Mouse (Mus musculus) left cerebral cortex, postnatal 25 days (tissue): ENCODE measurements at regions not wholly inside any gene's neighbourhood (a gene's known extent, or its start where the extent isn't known, plus 50 kb on each side); places are given as distances from the start of the nearest gene placed in this dataset.
A peak's percentile ranks its signal among the peaks of the same experiment; 100 is the strongest.

Experiments
- DNase-seq, 2 experiments: peaks; one replicate each; pipeline ENCODE4 v3.0.0; 2022; ENCODE audit warnings: low spot score in 2 of 2, mixed read lengths in 1 of 2
- intact Hi-C: fragments of 180-260 bp; cut with DNase I; formaldehyde crosslinking; loops from one replicate; pipeline ENCODE4 v1.15.1; 2025

DNA sequence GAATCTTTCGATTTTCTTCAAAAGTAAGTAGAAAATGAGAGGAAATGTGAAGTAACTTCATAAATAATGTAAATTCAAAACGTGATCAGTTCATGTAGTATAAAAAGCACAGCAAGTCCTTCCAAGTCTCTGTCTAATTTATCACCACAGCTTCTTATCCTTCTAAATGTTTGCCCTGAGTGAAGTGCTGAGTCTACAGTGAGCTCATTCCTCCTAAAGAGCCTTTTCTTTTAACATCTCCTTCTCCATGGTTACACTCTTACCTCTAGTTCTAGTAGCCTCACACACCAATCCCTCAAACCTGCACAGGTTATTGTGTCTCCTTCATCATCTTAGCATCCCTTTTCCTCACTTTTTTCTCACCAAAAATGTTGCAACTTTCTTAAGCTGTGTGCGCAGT, 375.5 kb downstream of the Pros1 start:
- no peak for DNase-seq
- intact Hi-C loops: no loop called here

GRCm38 (mm10) chr16:63270173-63270572, 416.1 kb downstream of the Pros1 start:
- intact Hi-C loops: no loop called here
- no peak for DNase-seq

GRCm38 (mm10) chr16:63277556-63277955, 423.4 kb downstream of the Pros1 start:
- no peak for DNase-seq
- intact Hi-C loops: no loop called here

DNA sequence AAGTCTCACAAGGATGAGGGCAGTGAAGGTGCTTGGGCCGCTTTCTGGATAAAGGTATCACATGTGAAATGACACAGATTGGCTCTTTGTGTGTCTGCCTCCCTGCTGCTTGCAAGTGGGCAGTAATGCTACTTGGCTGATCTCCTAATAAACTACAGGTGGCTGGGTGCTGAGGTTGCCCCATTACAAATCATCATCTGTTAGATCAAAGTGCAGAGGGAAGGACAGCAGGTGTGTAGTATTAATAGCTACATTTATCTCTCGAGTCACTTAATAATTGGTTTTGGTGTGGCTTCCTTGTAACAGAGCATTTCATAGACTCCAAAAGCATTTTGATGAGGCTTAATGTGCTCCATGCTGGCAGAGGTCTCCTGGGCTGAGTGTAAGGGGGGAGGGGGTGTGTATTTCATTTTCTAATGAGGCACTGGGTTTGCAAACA, 424.2 kb downstream of the Pros1 start:
- DNase-seq: no peak
- intact Hi-C loops: no loop called here

DNA sequence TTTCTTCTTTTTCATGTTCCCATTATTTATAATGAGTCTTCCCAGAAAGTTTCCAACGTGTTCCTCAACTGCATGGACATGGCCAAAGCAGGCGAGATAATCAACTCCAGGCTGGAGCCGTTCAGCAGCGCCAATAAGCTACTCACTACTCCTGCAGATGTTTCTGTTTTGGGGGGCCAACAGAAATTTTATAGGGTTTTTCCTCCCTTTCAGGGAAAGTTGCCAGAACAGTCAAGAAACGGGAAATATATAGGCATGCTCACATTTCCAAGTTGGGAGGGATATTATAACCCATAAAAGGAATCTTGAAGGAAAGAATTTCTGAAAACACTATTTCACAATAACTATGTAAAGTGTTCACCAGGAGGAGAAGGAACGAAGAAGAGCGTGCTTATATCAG, 433.5 kb downstream of the Pros1 start:
- DNase-seq: no peak
- intact Hi-C loops: no loop called here

DNA sequence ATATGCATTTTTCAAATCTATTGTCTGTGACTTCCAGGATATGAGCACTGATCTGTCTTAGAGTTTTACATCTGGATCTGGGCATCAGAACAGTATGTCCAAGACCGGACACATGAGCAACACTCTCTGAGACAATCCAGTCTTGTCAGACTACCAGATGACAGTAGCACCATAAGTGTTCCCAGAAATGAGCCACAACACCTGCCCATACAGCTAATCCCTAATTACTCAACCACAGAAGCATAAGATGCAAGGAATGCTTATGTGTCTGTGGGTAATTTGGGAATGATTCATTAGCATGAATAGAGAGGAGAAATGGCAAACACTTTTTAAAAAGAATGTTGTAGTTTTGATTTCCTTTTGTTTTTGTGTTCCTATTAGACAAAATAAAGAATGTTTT, 457.6 kb downstream of the Pros1 start:
- intact Hi-C loops: no loop called here
- DNase-seq: no peak

DNA sequence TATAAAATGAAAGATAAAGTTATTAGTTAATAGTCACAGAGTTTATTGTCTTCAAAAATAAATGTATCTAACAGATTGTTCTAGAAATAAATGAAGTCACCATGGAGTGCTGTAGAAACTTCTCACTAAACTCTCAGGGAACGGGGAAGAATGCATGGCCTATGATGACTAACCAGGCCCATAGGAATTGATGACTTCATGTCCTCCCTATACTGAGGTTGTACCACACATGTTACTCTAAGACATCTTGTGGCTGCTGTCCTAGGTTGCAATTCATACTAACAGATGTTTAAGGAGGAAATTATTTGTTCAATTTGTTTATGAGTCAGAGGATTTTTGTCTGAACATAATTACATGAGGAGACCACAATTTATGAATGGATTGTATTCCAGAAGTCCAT, 459.4 kb downstream of the Pros1 start:
- no peak for DNase-seq
- intact Hi-C loops: no loop called here

- peak in 1 of 2 experiments; percentile 12 for DNase-seq
- intact Hi-C loops: no loop called here
These were observed 465.5 kb downstream of the Pros1 start for GRCm38 (mm10) chr16:63319602-63320001.

- intact Hi-C loops: no loop called here
- no peak for DNase-seq
These were observed 497.5 kb downstream of the Pros1 start for GRCm38 (mm10) chr16:63351511-63352125.

DNA sequence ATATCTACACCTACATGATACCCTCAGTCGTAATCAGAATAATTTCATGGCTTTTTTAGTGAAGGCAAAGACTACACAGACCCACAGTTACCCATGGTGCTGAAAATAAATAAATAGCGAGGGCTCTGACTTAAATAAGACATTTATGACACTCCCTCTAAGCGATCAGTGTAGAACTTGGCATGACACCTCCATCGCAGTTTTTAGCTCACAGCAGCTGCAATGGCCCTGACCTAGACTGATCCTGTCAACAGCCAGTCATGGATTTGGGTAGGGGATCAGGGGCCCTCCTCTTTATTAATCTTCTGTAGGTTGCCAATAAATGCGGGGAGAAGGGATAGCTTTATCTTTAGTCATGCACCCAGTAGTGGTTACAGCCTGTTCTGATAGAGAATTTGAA, 494.1 kb downstream of the Epha3 start:
- no peak for DNase-seq
- intact Hi-C loops: no loop called here

- intact Hi-C loops: no loop called here
- DNase-seq: no peak
These were observed 492.7 kb downstream of the Epha3 start for GRCm38 (mm10) chr16:63371275-63371674.

- intact Hi-C loops: no loop called here
- peak in 1 of 2 experiments; percentile 3 for DNase-seq
These were observed 459.0 kb downstream of the Epha3 start for GRCm38 (mm10) chr16:63404976-63405375.

- no peak for DNase-seq
- intact Hi-C loops: no loop called here
These were observed 451.3 kb downstream of the Epha3 start for GRCm38 (mm10) chr16:63412656-63413055.

GRCm38 (mm10) chr16:63452301-63452700, 411.7 kb downstream of the Epha3 start:
- intact Hi-C loops: no loop called here
- DNase-seq: no peak

DNA sequence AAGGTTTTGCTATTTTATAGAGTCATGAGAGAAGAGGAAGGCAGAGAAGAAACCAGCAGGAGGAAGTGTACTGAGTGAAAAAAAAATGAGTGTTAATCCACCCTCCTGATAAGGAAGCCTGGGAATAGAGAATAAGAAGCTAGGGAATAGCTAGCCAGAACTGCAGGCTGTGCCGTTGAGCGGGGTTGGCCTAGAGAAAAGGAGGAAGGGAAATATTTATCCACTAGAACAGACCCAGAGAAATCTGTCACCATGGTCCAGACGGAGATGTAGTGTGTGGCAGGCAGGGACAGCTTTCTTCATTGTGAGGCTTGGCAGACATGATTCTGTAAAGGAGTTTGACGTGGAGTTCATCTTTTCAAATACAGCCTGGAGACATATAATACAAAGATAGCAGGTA, 397.4 kb downstream of the Epha3 start:
- intact Hi-C loops: no loop called here
- no peak for DNase-seq

DNA sequence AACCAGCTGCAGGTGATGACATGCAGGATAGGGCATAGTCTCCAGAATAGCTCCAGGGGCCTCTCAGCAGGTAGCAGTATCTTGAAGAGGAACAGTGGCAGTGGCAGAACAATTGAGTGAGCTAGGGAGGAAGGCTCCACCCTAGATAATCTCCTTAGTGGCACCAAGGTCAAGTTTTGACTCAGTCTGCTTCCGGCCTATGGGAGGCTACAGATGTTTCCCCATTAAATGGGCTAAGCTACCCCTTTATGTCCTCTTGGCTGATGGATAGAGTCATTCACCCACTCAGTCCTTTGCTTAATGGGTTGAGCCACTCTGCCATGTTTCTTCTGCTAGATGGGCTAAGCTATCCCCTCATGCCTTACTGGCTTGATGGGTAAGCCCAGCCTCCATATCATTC, 395.1 kb downstream of the Epha3 start:
- intact Hi-C loops: no loop called here
- no peak for DNase-seq
